Mouse (Mus musculus): ENCODE results near the gene Tnfaip8l1.
A peak's percentile ranks its signal among the peaks of the same experiment; 100 is the strongest.

The Tnfaip8l1 gene

GRCm38 (mm10) chr17:56162231-56162774, at the start of gene Tnfaip8l1:
Gene Tnfaip8l1 (plus strand): TSS chr17:56162477.
- peak; percentile 97 for DNase-seq (ENCODE audit: low read depth, low spot score)

- DNase-seq (ENCODE audit: low read depth, low spot score) = no peak
These were observed 49.5 kb upstream of the Tnfaip8l1 start for GRCm38 (mm10) chr17:56112743-56113142.

GRCm38 (mm10) chr17:56116193-56116592, 46.1 kb upstream of the Tnfaip8l1 start:
- no peak for DNase-seq (ENCODE audit: low read depth, low spot score)

- peak; percentile 88 for DNase-seq (ENCODE audit: low read depth, low spot score)
These were observed 45.0 kb upstream of the Tnfaip8l1 start, which contains the start of gene Plin5 for GRCm38 (mm10) chr17:56117251-56117710. Gene Plin5 (minus strand): TSS chr17:56117596.

GRCm38 (mm10) chr17:56119431-56119830, 42.8 kb upstream of the Tnfaip8l1 start:
- peak; percentile 23 for DNase-seq (ENCODE audit: low read depth, low spot score)

GRCm38 (mm10) chr17:56119981-56120880, 42.0 kb upstream of the Tnfaip8l1 start:
- DNase-seq (ENCODE audit: low read depth, low spot score) = peak; percentile 35

- DNase-seq (ENCODE audit: low read depth, low spot score) = no peak
These were observed 40.5 kb upstream of the Tnfaip8l1 start, which contains the start of gene Lrg1 for GRCm38 (mm10) chr17:56121826-56122225. Gene Lrg1 (minus strand): TSS chr17:56122001.

GRCm38 (mm10) chr17:56123161-56123560, 39.1 kb upstream of the Tnfaip8l1 start:
- DNase-seq (ENCODE audit: low read depth, low spot score) = no peak

GRCm38 (mm10) chr17:56123681-56124340, 38.5 kb upstream of the Tnfaip8l1 start:
- no peak for DNase-seq (ENCODE audit: low read depth, low spot score)

- peak; percentile 79 for DNase-seq (ENCODE audit: low read depth, low spot score)
These were observed 37.7 kb upstream of the Tnfaip8l1 start for GRCm38 (mm10) chr17:56124377-56125275.

- no peak for DNase-seq (ENCODE audit: low read depth, low spot score)
These were observed 37.0 kb upstream of the Tnfaip8l1 start for GRCm38 (mm10) chr17:56125276-56125630.

GRCm38 (mm10) chr17:56126175-56126574, 36.1 kb upstream of the Tnfaip8l1 start:
- no peak for DNase-seq (ENCODE audit: low read depth, low spot score)

- no peak for DNase-seq (ENCODE audit: low read depth, low spot score)
These were observed 34.0 kb upstream of the Tnfaip8l1 start for GRCm38 (mm10) chr17:56128246-56128645.

- peak; percentile 47 for DNase-seq (ENCODE audit: low read depth, low spot score)
These were observed 31.1 kb upstream of the Tnfaip8l1 start for GRCm38 (mm10) chr17:56131136-56131535.

- peak; percentile 80 for DNase-seq (ENCODE audit: low read depth, low spot score)
These were observed 30.5 kb upstream of the Tnfaip8l1 start for GRCm38 (mm10) chr17:56131814-56132213.

GRCm38 (mm10) chr17:56132661-56133060, 29.6 kb upstream of the Tnfaip8l1 start:
- DNase-seq (ENCODE audit: low read depth, low spot score) = peak; percentile 48

GRCm38 (mm10) chr17:56133457-56134363, 28.6 kb upstream of the Tnfaip8l1 start:
- peak; percentile 42 for DNase-seq (ENCODE audit: low read depth, low spot score)

GRCm38 (mm10) chr17:56134463-56134971, 27.8 kb upstream of the Tnfaip8l1 start:
- peak; percentile 52 for DNase-seq (ENCODE audit: low read depth, low spot score)

GRCm38 (mm10) chr17:56136558-56136957, 25.7 kb upstream of the Tnfaip8l1 start:
- no peak for DNase-seq (ENCODE audit: low read depth, low spot score)

All from R1 (cell line).